13 mouse cellular contexts compared by ENCODE assay signal in the genomic region with DNA sequence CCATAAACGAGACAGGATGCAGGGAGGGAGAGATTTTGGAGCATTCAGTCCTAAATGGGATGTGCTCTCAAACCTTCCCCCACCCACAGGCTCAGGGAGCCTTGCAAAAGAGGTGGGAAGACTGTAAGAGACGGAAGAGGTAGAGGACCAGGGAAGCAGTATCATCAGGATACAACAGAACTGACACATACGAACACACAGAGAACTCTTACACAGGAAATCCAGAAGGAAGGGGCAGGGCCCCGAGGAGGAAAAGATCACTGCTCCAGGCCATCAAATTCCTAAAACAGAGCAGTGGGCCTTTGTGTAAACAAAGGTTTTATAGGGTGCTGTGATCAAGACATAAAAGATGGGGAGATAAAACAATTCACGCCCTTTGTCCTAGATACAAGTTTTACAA.
"Had no signal": no experiment of that assay in that cellular context is flagged by ENCODE, and none has a peak within 500 bp of the region (broad histone marks: within the 10 kb centered on the region; RNA-seq: fewer than 3 reads in every experiment).

No protein-coding gene starts in this region.

- H3K36me3 ChIP-seq: limb, embryonic 13.5 days; liver, embryonic 15.5 days; midbrain, embryonic 12.5 days; neural tube, embryonic 13.5 days had no signal

- H3K4me2 ChIP-seq: limb, embryonic 13.5 days; liver, embryonic 15.5 days; lung, embryonic 14.5 days; midbrain, embryonic 12.5 days; neural tube, embryonic 13.5 days had no signal

- H3K4me1 ChIP-seq: liver, embryonic 15.5 days had no signal

- H3K27ac ChIP-seq: limb, embryonic 13.5 days; liver, embryonic 15.5 days; midbrain, embryonic 12.5 days; neural tube, embryonic 13.5 days had no signal

- H3K4me3 ChIP-seq: limb, embryonic 13.5 days; liver, embryonic 15.5 days; midbrain, embryonic 12.5 days; neural tube, embryonic 13.5 days had no signal

- H3K9me3 ChIP-seq: limb, embryonic 13.5 days; liver, embryonic 15.5 days; midbrain, embryonic 12.5 days had no signal

- H3K27me3 ChIP-seq: limb, embryonic 13.5 days; neural tube, embryonic 13.5 days had no signal

- ATAC-seq: intestine, embryonic 16.5 days; midbrain, embryonic 16.5 days had no signal

- DNase-seq: left cerebral cortex, postnatal 4 days; lung, embryonic 14.5 days; retina, postnatal 1 day; right cerebral cortex, postnatal 4 days; spleen, adult 18-20 months; thymus, adult 18-20 months; thymus, postnatal 14 days had no signal

- H3K9ac ChIP-seq: limb, embryonic 13.5 days; liver, embryonic 15.5 days; lung, embryonic 14.5 days; midbrain, embryonic 12.5 days; neural tube, embryonic 13.5 days had no signal
